Mouse (Mus musculus) macrophage (primary cell): ENCODE measurements at regions not wholly inside any gene's neighbourhood (a gene's known extent, or its start where the extent isn't known, plus 50 kb on each side); places are given as distances from the start of the nearest gene placed in this dataset.
"Not testable (repeated sequence)": the region's sequence is repeated elsewhere in the genome, so short reads cannot be mapped to it uniquely, and the experiment has no call there.

Experiments used
- H3K27ac ChIP-seq: fragments of 350-480 bp; formaldehyde crosslinking; 2 replicates; pipeline ENCODE4 v1.9.0; 2021
- H3K36me3 ChIP-seq: fragments of 350-480 bp; formaldehyde crosslinking; 2 replicates; pipeline ENCODE4 v1.9.0; 2021; ENCODE audit errors: inconsistent target
- H3K4me3 ChIP-seq: fragments of 350-480 bp; formaldehyde crosslinking; 2 replicates; pipeline ENCODE4 v1.9.0; 2021; ENCODE audit errors: inconsistent target
- H3K79me2 ChIP-seq: fragments of 350-480 bp; formaldehyde crosslinking; 2 replicates; pipeline ENCODE4 v1.9.0; 2021; ENCODE audit errors: inconsistent target
- WGBS: methylation state at CpG from one replicate; pipeline ENCODE4 v1.1.7; 2026; ENCODE audit warnings: inconsistent platforms; ENCODE audit not compliant: missing documents; 5-methylcytosine and 5-hydroxymethylcytosine counted together

GRCm38 (mm10) chr11:16619736-16620135, 111.5 kb upstream of the Sec61g start:
- Histone ChIP-seq H3K79me2 (no peaks in the 10 kb centered on the region), H3K36me3 (no peaks in the 10 kb centered on the region), H3K4me3 (no peak overlapping the region), H3K27ac (no peak overlapping the region)
- 100% methylated on average over 1 of the region's 1 CpGs for WGBS

GRCm38 (mm10) chr11:16623694-16624093, 115.4 kb upstream of the Sec61g start:
- Histone ChIP-seq H3K36me3 (no peaks in the 10 kb centered on the region), H3K79me2 (no peaks in the 10 kb centered on the region), H3K4me3 (no peak overlapping the region), H3K27ac (no peak overlapping the region)
- WGBS = 58% methylated on average over 2 of the region's 2 CpGs

GRCm38 (mm10) chr11:16627294-16628085, 119.2 kb upstream of the Sec61g start:
- Histone ChIP-seq H3K27ac (no peak overlapping the region), H3K36me3 (no peaks in the 10 kb centered on the region), H3K79me2 (no peaks in the 10 kb centered on the region), H3K4me3 (no peak overlapping the region)
- 95% methylated on average over 7 of the region's 7 CpGs for WGBS

GRCm38 (mm10) chr11:16629410-16630129, 121.3 kb upstream of the Sec61g start:
- Histone ChIP-seq H3K36me3 (no peaks in the 10 kb centered on the region), H3K4me3 (no peak overlapping the region), H3K79me2 (no peaks in the 10 kb centered on the region), H3K27ac (no peak overlapping the region)
- WGBS = 0% methylated on average over 1 of the region's 1 CpGs

DNA sequence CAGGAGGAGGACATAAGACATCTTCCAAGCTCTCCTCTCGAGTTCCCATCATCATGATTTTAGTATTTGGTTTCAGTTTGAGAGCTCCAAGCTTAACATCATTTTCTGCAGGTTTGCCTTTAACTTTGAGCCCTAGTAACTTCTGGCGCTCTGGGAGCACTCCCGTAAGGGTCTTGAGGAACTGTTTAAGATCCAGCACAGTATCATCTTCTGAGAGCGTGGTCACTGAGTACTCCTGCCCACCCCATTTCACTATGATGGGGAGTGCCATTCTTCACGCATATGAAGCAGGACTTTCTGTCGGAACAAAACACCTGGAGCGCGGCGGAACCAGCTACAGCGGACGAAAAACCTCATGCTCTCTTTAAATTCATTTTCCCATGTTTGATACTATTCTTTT, 116.2 kb upstream of the Egfr start:
- not testable (repeated sequence) for H3K27ac ChIP-seq, H3K79me2 ChIP-seq, H3K4me3 ChIP-seq, H3K36me3 ChIP-seq
- WGBS = 96% methylated on average over 10 of the region's 11 CpGs

- no peaks in the 10 kb centered on the region for H3K79me2 ChIP-seq
- H3K27ac ChIP-seq = peak overlapping the region; percentile 39
- no peaks in the 10 kb centered on the region for H3K36me3 ChIP-seq
- 21% methylated on average over 2 of the region's 2 CpGs for WGBS
- H3K4me3 ChIP-seq = no peak overlapping the region
Measured at GRCm38 (mm10) chr11:16637679-16638078, 114.3 kb upstream of the Egfr start.

- no peaks in the 10 kb centered on the region for H3K79me2 ChIP-seq
- no peaks in the 10 kb centered on the region for H3K36me3 ChIP-seq
- peak overlapping the region; percentile 39 for H3K27ac ChIP-seq
- 61% methylated on average over 4 of the region's 4 CpGs for WGBS
- no peak overlapping the region for H3K4me3 ChIP-seq
Measured at GRCm38 (mm10) chr11:16638349-16638748, 113.7 kb upstream of the Egfr start.

GRCm38 (mm10) chr11:16649599-16649998, 102.4 kb upstream of the Egfr start:
- no peak overlapping the region for H3K27ac ChIP-seq
- no peak overlapping the region for H3K4me3 ChIP-seq
- H3K36me3 ChIP-seq = no peaks in the 10 kb centered on the region
- no peaks in the 10 kb centered on the region for H3K79me2 ChIP-seq

GRCm38 (mm10) chr11:16663806-16664205, 88.2 kb upstream of the Egfr start:
- H3K27ac ChIP-seq = no peak overlapping the region
- no peak overlapping the region for H3K4me3 ChIP-seq
- no peaks in the 10 kb centered on the region for H3K36me3 ChIP-seq
- 100% methylated on average over 3 of the region's 3 CpGs for WGBS
- H3K79me2 ChIP-seq = no peaks in the 10 kb centered on the region

DNA sequence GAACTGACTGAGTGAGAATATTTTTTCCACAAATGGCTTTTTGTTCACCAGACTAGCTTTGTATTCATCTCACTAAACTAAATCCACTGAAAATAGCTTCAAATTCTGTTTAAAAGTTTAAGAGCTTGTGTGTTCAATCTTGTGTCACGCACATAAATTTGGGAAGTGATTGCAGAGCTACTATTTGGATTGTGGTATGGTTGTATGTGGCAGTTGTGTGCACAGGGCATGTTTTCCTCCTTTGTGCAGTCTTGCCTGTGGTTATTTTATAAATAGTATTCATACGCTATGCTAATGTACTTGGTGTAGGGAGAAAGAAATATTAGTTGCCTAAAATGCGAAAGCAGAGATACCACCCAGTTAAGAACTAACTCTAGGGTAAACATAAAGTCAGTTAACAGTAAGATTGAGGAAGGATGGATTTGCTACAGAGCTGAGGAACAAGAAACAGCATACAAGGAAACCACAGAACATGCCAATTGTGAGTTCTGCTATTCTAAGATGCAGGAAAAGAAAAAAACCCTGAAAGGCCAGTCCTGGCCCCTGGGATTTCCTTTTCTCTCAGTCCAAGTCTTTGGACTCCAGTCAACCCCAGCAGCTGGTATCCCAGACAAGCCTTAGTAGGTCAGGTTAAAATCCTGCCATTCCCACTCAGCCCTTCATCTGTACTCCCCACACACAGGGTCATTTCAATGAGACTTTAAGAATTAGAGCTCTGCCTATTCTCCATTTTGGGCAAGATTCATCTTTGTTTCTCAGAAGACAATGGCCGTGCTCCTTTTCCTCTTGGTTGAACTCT, 82.4 kb upstream of the Egfr start:
- 22% methylated on average over 4 of the region's 4 CpGs for WGBS
- no peaks in the 10 kb centered on the region for H3K79me2 ChIP-seq
- peak overlapping the region; percentile 82 for H3K27ac ChIP-seq
- no peaks in the 10 kb centered on the region for H3K36me3 ChIP-seq
- no peak overlapping the region for H3K4me3 ChIP-seq

DNA sequence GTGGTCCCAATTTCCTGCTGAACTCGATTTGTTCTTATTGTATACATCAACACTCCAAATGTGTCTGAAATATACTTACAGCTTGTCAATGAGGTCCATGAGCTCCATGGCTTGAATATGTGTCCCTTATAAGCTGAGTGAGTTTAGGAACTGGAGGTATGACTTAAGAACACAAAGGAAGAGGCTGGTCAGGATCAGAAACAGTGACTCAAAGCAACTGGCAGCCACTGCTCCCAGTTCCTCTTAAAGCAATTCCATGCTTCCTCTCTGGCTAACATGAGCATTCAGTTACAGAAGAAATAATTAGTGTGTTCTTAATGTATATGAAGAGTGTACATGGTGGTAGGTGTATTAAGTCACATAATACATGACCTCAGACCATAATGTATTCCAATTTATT, 81.7 kb upstream of the Egfr start:
- no peak overlapping the region for H3K4me3 ChIP-seq
- no peaks in the 10 kb centered on the region for H3K36me3 ChIP-seq
- peak overlapping the region; percentile 82 for H3K27ac ChIP-seq
- no peaks in the 10 kb centered on the region for H3K79me2 ChIP-seq
- 20% methylated on average over 1 of the region's 1 CpGs for WGBS

DNA sequence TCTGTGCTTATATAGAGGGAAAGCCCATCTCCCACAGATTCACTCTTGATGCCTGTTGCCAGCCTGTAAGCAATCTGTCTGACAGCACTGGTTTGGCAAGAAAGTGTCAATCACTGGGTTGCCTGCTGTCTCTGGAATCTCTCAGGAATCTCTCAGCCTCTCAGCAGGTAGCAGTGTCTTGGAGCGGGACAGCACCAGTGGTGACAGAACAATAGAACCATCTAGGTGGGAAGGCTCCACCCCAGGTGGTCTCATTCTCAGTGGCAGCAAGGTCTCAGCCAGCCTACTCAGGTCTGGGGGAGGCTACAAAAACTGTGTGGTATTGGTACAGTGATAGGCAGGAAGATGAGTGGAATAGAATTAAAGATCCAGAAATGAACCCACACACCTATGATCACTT, 76.1 kb upstream of the Egfr start:
- not testable (repeated sequence) for H3K36me3 ChIP-seq
- 100% methylated on average over 1 of the region's 1 CpGs for WGBS

DNA sequence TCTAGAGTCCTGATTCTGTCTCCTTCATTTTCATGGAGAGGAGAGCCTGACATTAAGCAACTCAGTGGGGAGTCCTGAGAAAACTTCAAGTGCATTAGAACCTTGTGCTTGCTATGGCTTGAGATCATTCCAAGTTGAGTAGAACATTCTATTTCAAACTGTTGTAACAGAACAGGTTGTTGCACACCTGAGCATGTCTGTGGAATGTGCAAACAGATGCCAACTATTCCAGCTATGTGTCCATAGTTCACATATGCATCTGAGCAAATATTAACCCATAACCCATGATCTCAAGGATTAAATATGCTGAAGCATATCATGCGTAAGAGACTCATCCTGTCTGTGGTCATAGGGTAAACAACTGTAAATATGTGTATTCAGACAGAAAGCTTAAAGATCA, 68.5 kb upstream of the Egfr start:
- no peaks in the 10 kb centered on the region for H3K36me3 ChIP-seq
- 100% methylated on average over 1 of the region's 1 CpGs for WGBS
- H3K4me3 ChIP-seq = no peak overlapping the region
- no peak overlapping the region for H3K27ac ChIP-seq
- no peaks in the 10 kb centered on the region for H3K79me2 ChIP-seq

More for the DNA sequence above, 76.1 kb upstream of the Egfr start:
- not testable (repeated sequence) for H3K4me3 ChIP-seq, H3K79me2 ChIP-seq, H3K27ac ChIP-seq

- Histone ChIP-seq H3K27ac (no peak overlapping the region), H3K4me3 (no peak overlapping the region), H3K79me2 (no peaks in the 10 kb centered on the region), H3K36me3 (no peaks in the 10 kb centered on the region)
- WGBS = 80% methylated on average over 1 of the region's 1 CpGs
Measured at GRCm38 (mm10) chr11:16695596-16695995, 56.4 kb upstream of the Egfr start.

DNA sequence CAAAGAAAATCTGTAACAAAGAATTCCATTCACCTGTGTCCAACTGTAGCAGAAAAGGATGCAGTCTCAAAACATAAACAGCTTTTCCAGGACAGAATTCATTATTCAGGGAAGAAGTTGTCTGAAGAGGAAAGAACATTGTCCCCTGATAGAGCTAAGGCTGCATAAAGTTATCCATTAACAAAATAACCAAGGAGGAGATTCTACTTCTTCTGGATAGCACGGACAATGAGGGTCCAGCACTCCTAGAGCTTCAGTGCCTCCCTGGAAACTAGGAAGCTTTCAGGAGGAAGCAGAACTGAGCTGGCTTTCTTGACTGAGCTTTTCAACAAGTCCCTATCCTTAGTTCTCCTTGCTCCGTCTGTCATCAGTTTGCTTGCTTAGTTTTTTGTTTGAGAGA, 55.2 kb upstream of the Egfr start:
- Histone ChIP-seq H3K36me3 (no peaks in the 10 kb centered on the region), H3K79me2 (no peaks in the 10 kb centered on the region), H3K27ac (no peak overlapping the region), H3K4me3 (no peak overlapping the region)
- 83% methylated on average over 2 of the region's 2 CpGs for WGBS
